Mouse (Mus musculus): Measurements from ENCODE around the gene Cd19.

- no peak for TF ChIP-seq CTCF (IDR thresholded peaks at IDR 0.05; ENCODE audit: low read depth, low read length)
- no peak for TF ChIP-seq POLR2A (IDR thresholded peaks at IDR 0.05; ENCODE audit: insufficient read depth, low read length)
Observed at GRCm38 (mm10) chr7:126460623-126461399, 46.1 kb upstream of the Cd19 start.

All from ES-Bruce4 (cell line).